Mouse (Mus musculus): ENCODE results near the gene Lix1. TPM values are rescaled to one million over a fixed set of nuclear protein-coding genes. Genes with fewer than 3 reads are reported as not detected.
A peak's percentile ranks its signal among the peaks of the same experiment; 100 is the strongest.

The Lix1 gene
- total RNA-seq (2014; rRNA removed) (27.5 and 45.4 TPM in 2 replicates), polyA plus RNA-seq (2015; fragmentation: Nextera tagmentation; extraction: Ambion mirVana) (25.1 and 33.0 TPM in 2 replicates)

DNA sequence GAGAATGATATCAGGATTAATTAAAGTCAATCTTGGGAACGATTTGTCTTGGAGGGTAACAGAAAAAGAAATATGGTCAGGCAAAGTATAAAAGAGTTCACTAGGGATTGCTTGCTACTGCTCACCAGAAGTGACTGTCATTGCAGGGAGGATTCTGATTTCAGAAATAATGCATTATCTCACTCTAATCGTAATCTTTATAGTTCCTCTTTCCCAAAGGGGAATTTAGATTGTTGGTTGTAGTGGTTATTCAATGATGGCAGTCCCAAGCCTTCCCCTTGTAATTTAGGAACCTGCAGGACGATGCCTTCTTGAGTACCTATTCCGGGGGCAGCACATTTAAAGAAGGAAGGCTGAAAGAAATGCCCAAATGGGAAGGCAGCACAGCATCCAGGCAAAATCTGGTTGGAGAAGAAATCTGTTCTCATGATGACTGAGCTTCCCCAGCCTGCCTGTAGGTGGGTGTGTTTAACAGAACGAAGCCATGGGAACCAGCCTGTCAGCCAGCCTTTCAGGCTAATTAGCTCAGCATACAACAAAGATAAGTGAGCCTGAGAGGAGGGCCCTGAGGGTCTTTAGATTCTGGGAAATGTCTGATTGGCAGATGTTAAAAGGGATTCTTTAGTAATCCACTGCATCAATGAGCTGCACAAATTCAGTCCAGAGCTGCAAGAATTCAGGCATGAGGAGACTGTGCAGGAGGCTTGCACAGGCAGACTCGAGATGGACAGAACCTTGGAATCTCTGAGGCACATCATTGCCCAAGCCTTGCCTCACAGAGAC, at the start of gene Lix1:
Gene Lix1, plus strand, starts transcription at position 451 of the 783 bp plus-strand sequence.
- Histone ChIP-seq H3K27ac (ENCODE audit: low read depth, low read length) (peak within 1 kb of the TSS; percentile 80), H3K9ac (peak within 1 kb of the TSS; percentile 49), H3K4me1 (ENCODE audit: insufficient read depth) (0 out of 2 replicates have a peak, but pooled peaks cover 4% of the 10 kb centered on the region), H3K4me3 (ENCODE audit: low read depth, low read length) (peak within 1 kb of the TSS; percentile 38), H3K9me3 (ENCODE audit: low read length) (no peaks in the 10 kb centered on the region), H3K27me3 (ENCODE audit: insufficient read depth, low read length) (no peaks in the 10 kb centered on the region), H3K4me2 (ENCODE audit: low read depth) (peak within 1 kb of the TSS; percentile 52), H3K36me3 (ENCODE audit: insufficient read depth) (no peaks in the 10 kb centered on the region)
- 12% methylated on average over 6 of the region's 6 CpGs for WGBS
- ATAC-seq (peak; percentile 99), DNase-seq (peak; percentile 92)
- TF ChIP-seq CTCF (IDR thresholded peaks at IDR 0.05; ENCODE audit: low read depth): peak; percentile 85

GRCm38 (mm10) chr17:17373550-17373917, 28.9 kb upstream of the Lix1 start:
- Histone ChIP-seq H3K4me1 (ENCODE audit: insufficient read depth) (0 out of 2 replicates have a peak, but pooled peaks cover 3% of the 10 kb centered on the region), H3K4me2 (ENCODE audit: low read depth) (peak overlapping the region; percentile 72), H3K36me3 (ENCODE audit: insufficient read depth) (0 out of 2 replicates have a peak, but pooled peaks cover 3% of the 10 kb centered on the region), H3K4me3 (ENCODE audit: low read depth, low read length) (peak overlapping the region; percentile 72), H3K9me3 (ENCODE audit: low read length) (no peaks in the 10 kb centered on the region), H3K9ac (peak overlapping the region; percentile 80), H3K27me3 (ENCODE audit: insufficient read depth, low read length) (no peaks in the 10 kb centered on the region), H3K27ac (ENCODE audit: low read depth, low read length) (peak overlapping the region; percentile 66; the same call in 1 of the 2 replicates)
- TF ChIP-seq CTCF (IDR thresholded peaks at IDR 0.05; ENCODE audit: low read depth): no peak
- ATAC-seq (no peak), DNase-seq (no peak)
- 8% methylated on average over 6 of the region's 6 CpGs for WGBS

DNA sequence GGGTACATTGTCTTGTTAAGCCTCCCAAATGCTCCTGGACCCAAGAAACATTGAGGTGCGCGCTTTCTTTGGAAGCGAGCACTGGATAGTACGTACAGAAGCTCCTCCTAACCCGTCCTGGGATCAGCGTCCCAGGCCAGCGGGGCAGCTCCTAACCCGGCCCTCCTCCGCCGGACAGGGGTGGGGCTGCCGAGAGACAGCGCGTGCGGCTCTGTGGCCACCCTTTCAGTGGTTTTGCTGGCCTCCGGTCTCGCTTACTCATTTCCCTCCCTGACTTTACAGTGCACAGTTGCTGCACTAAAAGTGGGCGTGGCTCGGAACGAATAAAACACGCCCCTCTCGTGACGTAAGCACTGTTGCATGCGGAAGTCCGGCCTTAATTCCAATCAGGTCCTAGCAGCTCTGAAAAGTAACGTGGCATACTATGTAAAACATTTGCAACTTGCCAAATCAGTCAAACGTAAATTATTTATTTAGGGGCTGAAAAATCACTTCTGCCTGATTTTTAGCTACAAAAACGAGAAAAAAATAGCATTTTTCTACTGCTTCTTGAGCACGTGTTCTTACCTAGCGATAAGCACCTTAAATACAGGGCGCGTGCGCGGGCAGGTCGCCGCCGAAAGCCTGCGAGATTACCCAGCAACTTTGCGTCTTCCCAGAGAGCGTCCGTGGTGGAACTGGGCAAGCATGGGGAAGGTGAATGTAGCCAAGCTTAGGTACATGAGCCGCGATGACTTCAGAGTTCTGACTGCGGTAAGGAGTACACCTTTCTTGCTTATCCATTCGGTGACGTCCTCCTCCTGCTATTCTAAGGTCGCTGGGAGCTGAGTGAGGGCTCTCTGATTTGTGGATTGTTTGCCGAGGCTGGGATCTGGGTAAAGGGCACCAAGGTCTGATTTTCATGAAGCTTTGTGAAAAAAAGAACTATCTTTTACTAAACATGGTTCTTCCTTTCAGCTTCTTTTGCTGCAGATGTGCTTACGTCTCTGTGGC, 28.3 kb upstream of the Lix1 start, which contains the start of gene Riok2:
Gene Riok2, plus strand, starts transcription at position 392 of the 993 bp plus-strand sequence.
- DNase-seq (peak; percentile 98), ATAC-seq (peak; percentile 98)
- Histone ChIP-seq H3K4me3 (ENCODE audit: low read depth, low read length) (peak within 1 kb of the TSS; percentile 72), H3K27ac (ENCODE audit: low read depth, low read length) (peak within 1 kb of the TSS; percentile 66), H3K36me3 (ENCODE audit: insufficient read depth) (peaks cover 7% of the 10 kb centered on the region; the same call in 1 of the 2 replicates), H3K27me3 (ENCODE audit: insufficient read depth, low read length) (no peaks in the 10 kb centered on the region), H3K4me2 (ENCODE audit: low read depth) (peak within 1 kb of the TSS; percentile 72), H3K9ac (peak within 1 kb of the TSS; percentile 80), H3K4me1 (ENCODE audit: insufficient read depth) (0 out of 2 replicates have a peak, but pooled peaks cover 3% of the 10 kb centered on the region), H3K9me3 (ENCODE audit: low read length) (no peaks in the 10 kb centered on the region)
- TF ChIP-seq CTCF (IDR thresholded peaks at IDR 0.05; ENCODE audit: low read depth): no peak
- under 1% methylated on average over 48 of the region's 48 CpGs for WGBS

- peaks cover 8% of the 10 kb centered on the region; the same call in 1 of the 2 replicates for H3K36me3 ChIP-seq (ENCODE audit: insufficient read depth)
- WGBS: 92% methylated on average over 3 of the region's 3 CpGs
- H3K4me3 ChIP-seq (ENCODE audit: low read depth, low read length): no peak overlapping the region
- H3K27me3 ChIP-seq (ENCODE audit: insufficient read depth, low read length): no peaks in the 10 kb centered on the region
- H3K27ac ChIP-seq (ENCODE audit: low read depth, low read length): no peak overlapping the region
- H3K9me3 ChIP-seq (ENCODE audit: low read length): no peaks in the 10 kb centered on the region
- H3K4me1 ChIP-seq (ENCODE audit: insufficient read depth): 0 out of 2 replicates have a peak, but pooled peaks cover 3% of the 10 kb centered on the region
- ATAC-seq (no peak), DNase-seq (no peak)
- TF ChIP-seq CTCF (IDR thresholded peaks at IDR 0.05; ENCODE audit: low read depth): no peak
- H3K4me2 ChIP-seq (ENCODE audit: low read depth): peak overlapping the region; percentile 72
- no peak overlapping the region for H3K9ac ChIP-seq
Observed at GRCm38 (mm10) chr17:17375581-17375980, 26.9 kb upstream of the Lix1 start.

DNA sequence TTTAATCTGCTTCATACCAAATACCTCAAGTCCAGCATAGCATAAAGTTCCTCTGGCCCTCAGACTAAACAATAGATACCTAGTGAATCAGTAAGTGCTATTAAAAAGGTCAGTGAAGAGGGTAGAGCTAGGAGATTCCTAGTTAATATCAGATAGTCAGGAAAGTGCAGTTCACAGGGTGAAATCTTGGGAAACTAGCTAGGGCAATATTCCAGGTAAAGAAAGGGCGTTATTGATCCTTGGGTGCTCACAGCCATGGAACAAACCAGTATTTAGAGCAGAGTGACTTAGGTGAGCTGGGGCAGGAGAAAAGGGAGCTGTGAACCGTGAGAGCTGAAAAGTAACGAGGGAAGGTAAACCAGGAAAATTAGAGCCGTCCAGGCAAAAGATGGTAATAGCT, 18.8 kb upstream of the Lix1 start:
- WGBS: 90% methylated on average over 4 of the region's 4 CpGs
- Histone ChIP-seq H3K4me1 (ENCODE audit: insufficient read depth) (no peaks in the 10 kb centered on the region), H3K36me3 (ENCODE audit: insufficient read depth) (peaks cover 43% of the 10 kb centered on the region), H3K9ac (no peak overlapping the region), H3K27ac (ENCODE audit: low read depth, low read length) (no peak overlapping the region), H3K9me3 (ENCODE audit: low read length) (no peaks in the 10 kb centered on the region), H3K4me2 (ENCODE audit: low read depth) (no peak overlapping the region), H3K4me3 (ENCODE audit: low read depth, low read length) (no peak overlapping the region), H3K27me3 (ENCODE audit: insufficient read depth, low read length) (no peaks in the 10 kb centered on the region)
- ATAC-seq (no peak), DNase-seq (no peak)
- TF ChIP-seq CTCF (IDR thresholded peaks at IDR 0.05; ENCODE audit: low read depth): no peak

DNA sequence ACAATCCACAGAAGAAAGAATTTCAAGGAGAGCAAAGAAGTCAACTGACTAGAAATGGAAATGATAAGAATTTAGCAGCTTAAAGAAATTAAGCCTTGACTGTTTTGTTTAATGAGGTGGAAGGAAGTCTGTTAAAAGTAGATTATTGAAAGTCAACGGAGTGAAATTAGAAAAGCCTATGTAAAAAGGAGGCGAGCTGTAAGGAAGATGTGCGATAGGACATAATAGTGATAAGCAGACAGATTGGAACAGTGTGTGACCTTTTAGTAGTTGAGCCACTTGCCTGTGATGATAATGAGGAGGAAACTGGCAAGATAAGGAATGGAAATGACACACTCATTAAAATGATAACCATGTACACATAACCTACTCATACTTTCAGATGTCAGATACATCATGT, 18.0 kb upstream of the Lix1 start:
- TF ChIP-seq CTCF (IDR thresholded peaks at IDR 0.05; ENCODE audit: low read depth): no peak
- Histone ChIP-seq H3K27ac (ENCODE audit: low read depth, low read length) (no peak overlapping the region), H3K9me3 (ENCODE audit: low read length) (no peaks in the 10 kb centered on the region), H3K4me1 (ENCODE audit: insufficient read depth) (no peaks in the 10 kb centered on the region), H3K4me2 (ENCODE audit: low read depth) (no peak overlapping the region), H3K4me3 (ENCODE audit: low read depth, low read length) (no peak overlapping the region), H3K36me3 (ENCODE audit: insufficient read depth) (peaks cover 44% of the 10 kb centered on the region), H3K9ac (no peak overlapping the region), H3K27me3 (ENCODE audit: insufficient read depth, low read length) (no peaks in the 10 kb centered on the region)
- ATAC-seq (no peak), DNase-seq (no peak)
- 92% methylated on average over 3 of the region's 3 CpGs for WGBS
